Mouse (Mus musculus) liver, embryonic 13.5 days (tissue): ENCODE measurements around the gene Rnf220. TPM values are rescaled to one million over a fixed set of nuclear protein-coding genes. Genes with fewer than 3 reads are reported as not detected.

ENCODE experiments used
- ATAC-seq: fragments of 200-750 bp; cut with Nextera tagmentation; 2 replicates; pipeline ENCODE4 v1.8.0; 2017; ENCODE audit warnings: low read depth, mild to moderate bottlenecking, moderate number of reproducible peaks, moderate library complexity
- DNase-seq: peaks from one replicate; pipeline ENCODE4 v3.0.0; 2022
- H3K27ac ChIP-seq: fragments of 300-500 bp; sonication (generic); 2 replicates; pipeline ENCODE4 v1.5.1; 2015; ENCODE audit warnings: moderate library complexity, mild to moderate bottlenecking, inconsistent platforms
- H3K27me3 ChIP-seq: fragments of 300-500 bp; sonication (generic); 2 replicates; pipeline ENCODE4 v1.6.1; 2015; ENCODE audit warnings: mild to moderate bottlenecking, inconsistent platforms
- H3K36me3 ChIP-seq: fragments of 300-500 bp; sonication (generic); 2 replicates; pipeline ENCODE4 v1.6.1; 2015; ENCODE audit warnings: mild to moderate bottlenecking, inconsistent platforms
- H3K4me1 ChIP-seq: fragments of 300-500 bp; sonication (generic); replicated peaks from 2 replicates; pipeline ENCODE4 v1.6.1; 2015; ENCODE audit warnings: inconsistent platforms
- H3K4me2 ChIP-seq: fragments of 300-500 bp; sonication (generic); 2 replicates; pipeline ENCODE4 v1.6.1; 2015; ENCODE audit warnings: inconsistent platforms, mild to moderate bottlenecking, moderate library complexity
- H3K4me3 ChIP-seq: fragments of 300-500 bp; sonication (generic); replicated peaks from 2 replicates; pipeline ENCODE4 v1.5.1; 2015; ENCODE audit warnings: mild to moderate bottlenecking, inconsistent platforms
- H3K9ac ChIP-seq: fragments of 300-500 bp; sonication (generic); 2 replicates; pipeline ENCODE4 v1.6.1; 2015; ENCODE audit warnings: mild to moderate bottlenecking, inconsistent platforms
- H3K9me3 ChIP-seq: fragments of 300-500 bp; sonication (generic); replicated peaks from 2 replicates; pipeline ENCODE4 v1.6.1; 2016; ENCODE audit warnings: inconsistent platforms
- WGBS: fragments of 180-500 bp; shearing (Covaris S2); methylation state at CpG from one replicate; pipeline ENCODE4 v1.1.7; 2015; ENCODE audit not compliant: insufficient replicate concordance; 5-methylcytosine and 5-hydroxymethylcytosine counted together
- polyA plus RNA-seq: library from polyadenylated mRNA; unstranded; fragments of >200 nt; fragmentation: Nextera tagmentation; extraction: Ambion mirVana; gene quantifications from 2 replicates; pipeline ENCODE4 v1.2.1, GENCODE M21; 2015

The Rnf220 gene
- polyA plus RNA-seq, 1 experiment from 2014 or later = 31.6 TPM

- Histone ChIP-seq H3K27ac (no peak overlapping the region), H3K27me3 (no peaks in the 10 kb centered on the region), H3K36me3 (no peaks in the 10 kb centered on the region), H3K4me1 (no peaks in the 10 kb centered on the region), H3K9me3 (no peaks in the 10 kb centered on the region), H3K4me2 (no peak overlapping the region), H3K9ac (no peak overlapping the region), H3K4me3 (no peak overlapping the region)
- DNase-seq = no peak
- 44% methylated on average over 10 of the region's 10 CpGs for WGBS
- ATAC-seq = no peak
These were observed 266.5 kb downstream of the Rnf220 start for GRCm38 (mm10) chr4:117230331-117230730.

- Histone ChIP-seq H3K4me1 (no peaks in the 10 kb centered on the region), H3K9me3 (no peaks in the 10 kb centered on the region), H3K36me3 (no peaks in the 10 kb centered on the region), H3K4me3 (no peak overlapping the region), H3K9ac (no peak overlapping the region), H3K4me2 (no peak overlapping the region), H3K27me3 (no peaks in the 10 kb centered on the region), H3K27ac (no peak overlapping the region)
- 61% methylated on average over 15 of the region's 15 CpGs for WGBS
- DNase-seq = no peak
- ATAC-seq = no peak
These were observed 267.3 kb downstream of the Rnf220 start for GRCm38 (mm10) chr4:117229590-117229989.

GRCm38 (mm10) chr4:117225250-117225649, 271.6 kb downstream of the Rnf220 start:
- H3K4me1 ChIP-seq = no peaks in the 10 kb centered on the region; the same call in 1 of the 2 replicates
- H3K9ac ChIP-seq = no peak overlapping the region
- ATAC-seq (no peak), DNase-seq (no peak)
- H3K9me3 ChIP-seq = no peaks in the 10 kb centered on the region
- H3K4me2 ChIP-seq = no peak overlapping the region
- no peaks in the 10 kb centered on the region for H3K36me3 ChIP-seq
- H3K27ac ChIP-seq = no peak overlapping the region
- H3K4me3 ChIP-seq = no peak overlapping the region
- H3K27me3 ChIP-seq = no peaks in the 10 kb centered on the region

- Histone ChIP-seq H3K4me3 (no peak overlapping the region), H3K4me2 (no peak overlapping the region), H3K9ac (no peak overlapping the region), H3K36me3 (no peaks in the 10 kb centered on the region), H3K4me1 (no peaks in the 10 kb centered on the region; the same call in 1 of the 2 replicates), H3K27me3 (no peaks in the 10 kb centered on the region), H3K9me3 (no peaks in the 10 kb centered on the region), H3K27ac (no peak overlapping the region)
- DNase-seq (no peak), ATAC-seq (no peak)
- WGBS = 58% methylated on average over 8 of the region's 8 CpGs
These were observed 272.7 kb downstream of the Rnf220 start for GRCm38 (mm10) chr4:117224122-117224521.

- DNase-seq = no peak
- no peak overlapping the region for H3K4me3 ChIP-seq
- H3K36me3 ChIP-seq = no peaks in the 10 kb centered on the region
- no peak for ATAC-seq
- no peak overlapping the region for H3K27ac ChIP-seq
- 40% methylated on average over 5 of the region's 5 CpGs for WGBS
- peaks cover 6% of the 10 kb centered on the region for H3K4me1 ChIP-seq
- H3K27me3 ChIP-seq = no peaks in the 10 kb centered on the region
- no peaks in the 10 kb centered on the region for H3K9me3 ChIP-seq
- no peak overlapping the region for H3K4me2 ChIP-seq
- H3K9ac ChIP-seq = no peak overlapping the region
These were observed 273.9 kb downstream of the Rnf220 start for GRCm38 (mm10) chr4:117223001-117223400.

- Histone ChIP-seq H3K4me3 (no peak overlapping the region), H3K27me3 (no peaks in the 10 kb centered on the region), H3K9me3 (no peaks in the 10 kb centered on the region), H3K4me2 (no peak overlapping the region), H3K36me3 (no peaks in the 10 kb centered on the region), H3K27ac (no peak overlapping the region), H3K9ac (no peak overlapping the region), H3K4me1 (peaks cover 6% of the 10 kb centered on the region)
- WGBS = 77% methylated on average over 9 of the region's 9 CpGs
- no peak for ATAC-seq
- DNase-seq = no peak
These were observed 275.0 kb downstream of the Rnf220 start for GRCm38 (mm10) chr4:117221836-117222235.

Other genes starting within 250 kb of the Rnf220 start
- gene Tmem53, start 245.1 kb downstream of the Rnf220 start, polyA plus RNA-seq = 3.5 and 3.6 TPM in 2 replicates
- gene Armh1, start 244.9 kb downstream of the Rnf220 start, polyA plus RNA-seq = not detected in 2 replicates
- gene Eri3, start 53.3 kb upstream of the Rnf220 start, polyA plus RNA-seq = 40.1 and 40.3 TPM in 2 replicates
- 24.0 and 24.4 TPM in 2 replicates for gene Dmap1, start 185.2 kb upstream of the Rnf220 start, polyA plus RNA-seq
- gene Gm12845, start 227.4 kb upstream of the Rnf220 start, polyA plus RNA-seq = not detected in 2 replicates